Mouse (Mus musculus) liver, postnatal 0 days (tissue): ENCODE data around the gene Stk39. TPM values are rescaled to one million over a fixed set of nuclear protein-coding genes. Genes with fewer than 3 reads are reported as not detected.

ENCODE experiments used
- ATAC-seq: fragments of 200-750 bp; cut with Nextera tagmentation; 2 replicates; pipeline ENCODE4 v1.8.0; 2017; ENCODE audit warnings: mild to moderate bottlenecking, moderate library complexity
- DNase-seq: peaks from one replicate; pipeline ENCODE4 v3.0.0-alpha.2; 2016
- H3K27ac ChIP-seq: fragments of 300-500 bp; sonication (generic); 2 replicates; pipeline ENCODE4 v1.5.1; 2014; ENCODE audit warnings: antibody characterized with exemption, moderate library complexity, mild to moderate bottlenecking, low read depth
- H3K27me3 ChIP-seq: fragments of 300-500 bp; sonication (generic); 2 replicates; pipeline ENCODE4 v1.6.1; 2014; ENCODE audit warnings: low read length, control low read depth, mixed read lengths; ENCODE audit not compliant: insufficient read depth
- H3K36me3 ChIP-seq: fragments of 300-500 bp; sonication (generic); replicated peaks from 2 replicates; pipeline ENCODE4 v1.6.1; 2014; ENCODE audit warnings: mild to moderate bottlenecking, control low read depth, low read length, moderate library complexity, mixed read lengths; ENCODE audit not compliant: insufficient read depth
- H3K4me1 ChIP-seq: fragments of 300-500 bp; sonication (generic); 2 replicates; pipeline ENCODE4 v1.6.1; 2014; ENCODE audit warnings: antibody characterized with exemption, mild to moderate bottlenecking, control low read depth; ENCODE audit not compliant: insufficient read depth
- H3K4me2 ChIP-seq: fragments of 300-500 bp; sonication (generic); 2 replicates; pipeline ENCODE4 v1.6.1; 2014; ENCODE audit warnings: low read depth, mild to moderate bottlenecking, low read length, moderate library complexity, mixed read lengths
- H3K4me3 ChIP-seq: fragments of 300-500 bp; sonication (generic); 2 replicates; pipeline ENCODE4 v1.5.1; 2014; ENCODE audit warnings: low read depth, low read length
- H3K9ac ChIP-seq: fragments of 300-500 bp; sonication (generic); replicated peaks from 2 replicates; pipeline ENCODE4 v1.6.1; 2014; ENCODE audit warnings: mild to moderate bottlenecking, moderate library complexity
- H3K9me3 ChIP-seq: fragments of 300-500 bp; sonication (generic); 2 replicates; pipeline ENCODE4 v1.6.1; 2016; ENCODE audit warnings: mild to moderate bottlenecking, control low read depth, low read length, mixed read lengths
- CTCF ChIP-seq: sonication (generic); IDR thresholded peaks from 2 replicates; pipeline ENCODE4 v1.5.1; 2016; ENCODE audit warnings: antibody characterized with exemption, low read depth
- EP300 ChIP-seq: IDR thresholded peaks from 2 replicates; pipeline ENCODE4 v1.6.1; 2016; ENCODE audit warnings: antibody characterized with exemption, low read depth, mild to moderate bottlenecking
- WGBS: fragments of 180-500 bp; shearing (Covaris S2); extraction: QIAGEN DNeasy Blood & Tissue Kit; methylation state at CpG from one replicate; pipeline ENCODE4 v1.1.7; 2014; ENCODE audit not compliant: insufficient replicate concordance; 5-methylcytosine and 5-hydroxymethylcytosine counted together
- polyA plus RNA-seq: library from polyadenylated mRNA; unstranded; fragments of >200 nt; fragmentation: Nextera tagmentation; extraction: Ambion mirVana; gene quantifications from 2 replicates; pipeline ENCODE4 v1.2.1, GENCODE M21; 2015

The Stk39 gene
- polyA plus RNA-seq, 1 experiment from 2014 or later: 1.7 TPM

- H3K36me3 ChIP-seq: no peaks in the 10 kb centered on the region
- H3K27ac ChIP-seq: no peak overlapping the region
- H3K4me1 ChIP-seq: no peaks in the 10 kb centered on the region
- DNase-seq (no peak), ATAC-seq (no peak)
- no peak overlapping the region for H3K4me3 ChIP-seq
- no peaks in the 10 kb centered on the region for H3K27me3 ChIP-seq
- H3K9ac ChIP-seq: no peak overlapping the region
- H3K9me3 ChIP-seq: no peaks in the 10 kb centered on the region
- TF ChIP-seq EP300 (no peak), CTCF (no peak)
- H3K4me2 ChIP-seq: 0 out of 2 replicates have a peak overlapping the region, but pooled peaks have one; percentile 28
- WGBS: 23% methylated on average over 15 of the region's 15 CpGs
Observed at GRCm38 (mm10) chr2:68435494-68436255, 36.4 kb downstream of the Stk39 start.

GRCm38 (mm10) chr2:68434997-68435396, 37.1 kb downstream of the Stk39 start:
- Histone ChIP-seq H3K4me3 (no peak overlapping the region), H3K4me2 (no peak overlapping the region), H3K27ac (peak overlapping the region; percentile 23), H3K9ac (no peak overlapping the region), H3K27me3 (no peaks in the 10 kb centered on the region), H3K9me3 (no peaks in the 10 kb centered on the region), H3K4me1 (no peaks in the 10 kb centered on the region), H3K36me3 (no peaks in the 10 kb centered on the region)
- ATAC-seq (no peak), DNase-seq (no peak)
- TF ChIP-seq EP300 (no peak), CTCF (no peak)
- WGBS: 34% methylated on average over 4 of the region's 4 CpGs

- no peaks in the 10 kb centered on the region for H3K27me3 ChIP-seq
- DNase-seq (no peak), ATAC-seq (no peak)
- no peaks in the 10 kb centered on the region for H3K9me3 ChIP-seq
- H3K36me3 ChIP-seq: no peaks in the 10 kb centered on the region
- H3K4me3 ChIP-seq: no peak overlapping the region
- WGBS: 46% methylated on average over 5 of the region's 5 CpGs
- no peak for TF ChIP-seq CTCF
- no peak for TF ChIP-seq EP300
- peak overlapping the region; percentile 23 for H3K27ac ChIP-seq
- H3K4me2 ChIP-seq: no peak overlapping the region
- no peak overlapping the region for H3K9ac ChIP-seq
- no peaks in the 10 kb centered on the region for H3K4me1 ChIP-seq
Observed at GRCm38 (mm10) chr2:68434576-68434975, 37.5 kb downstream of the Stk39 start.

DNA sequence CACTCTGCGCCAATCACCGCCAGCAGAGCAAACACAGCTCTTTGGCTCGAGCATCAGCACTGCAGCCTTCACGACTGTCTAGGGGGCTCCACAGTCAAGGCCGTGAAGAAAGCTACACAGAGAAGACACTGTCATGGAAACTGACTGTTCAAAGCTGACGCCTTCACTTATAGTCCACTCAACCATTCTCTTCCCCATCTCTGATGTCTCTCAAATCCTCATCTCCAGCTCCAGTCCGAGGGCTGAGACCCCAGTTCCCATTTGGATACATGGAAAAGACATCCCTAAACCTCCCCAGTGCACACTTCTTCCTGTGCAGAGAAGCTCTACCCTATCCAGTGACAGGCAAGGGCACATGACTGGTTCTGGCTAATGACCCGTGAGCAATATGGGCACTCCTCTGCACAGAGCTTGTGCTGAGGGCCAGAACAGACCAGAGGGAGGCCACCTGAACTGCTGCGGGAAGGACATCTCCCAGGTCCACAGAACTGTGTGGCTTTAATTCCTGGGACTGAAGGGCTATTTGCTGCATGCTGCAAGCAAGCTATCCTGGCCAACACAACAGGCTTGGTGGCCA, 38.2 kb downstream of the Stk39 start:
- Histone ChIP-seq H3K4me3 (no peak overlapping the region), H3K27ac (no peak overlapping the region), H3K4me1 (no peaks in the 10 kb centered on the region), H3K36me3 (no peaks in the 10 kb centered on the region), H3K9ac (no peak overlapping the region), H3K27me3 (no peaks in the 10 kb centered on the region), H3K4me2 (no peak overlapping the region), H3K9me3 (no peaks in the 10 kb centered on the region)
- 69% methylated on average over 9 of the region's 9 CpGs for WGBS
- TF ChIP-seq EP300 (no peak), CTCF (no peak)
- ATAC-seq (no peak), DNase-seq (no peak)

- no peaks in the 10 kb centered on the region for H3K9me3 ChIP-seq
- ATAC-seq: no peak
- no peak overlapping the region for H3K27ac ChIP-seq
- H3K4me1 ChIP-seq: no peaks in the 10 kb centered on the region
- 55% methylated on average over 4 of the region's 4 CpGs for WGBS
- H3K4me2 ChIP-seq: no peak overlapping the region
- no peak overlapping the region for H3K9ac ChIP-seq
- no peak for DNase-seq
- TF ChIP-seq CTCF: no peak
- TF ChIP-seq EP300: no peak
- no peaks in the 10 kb centered on the region for H3K36me3 ChIP-seq
- H3K4me3 ChIP-seq: no peak overlapping the region
- H3K27me3 ChIP-seq: no peaks in the 10 kb centered on the region
Observed at GRCm38 (mm10) chr2:68432834-68433233, 39.2 kb downstream of the Stk39 start.

DNA sequence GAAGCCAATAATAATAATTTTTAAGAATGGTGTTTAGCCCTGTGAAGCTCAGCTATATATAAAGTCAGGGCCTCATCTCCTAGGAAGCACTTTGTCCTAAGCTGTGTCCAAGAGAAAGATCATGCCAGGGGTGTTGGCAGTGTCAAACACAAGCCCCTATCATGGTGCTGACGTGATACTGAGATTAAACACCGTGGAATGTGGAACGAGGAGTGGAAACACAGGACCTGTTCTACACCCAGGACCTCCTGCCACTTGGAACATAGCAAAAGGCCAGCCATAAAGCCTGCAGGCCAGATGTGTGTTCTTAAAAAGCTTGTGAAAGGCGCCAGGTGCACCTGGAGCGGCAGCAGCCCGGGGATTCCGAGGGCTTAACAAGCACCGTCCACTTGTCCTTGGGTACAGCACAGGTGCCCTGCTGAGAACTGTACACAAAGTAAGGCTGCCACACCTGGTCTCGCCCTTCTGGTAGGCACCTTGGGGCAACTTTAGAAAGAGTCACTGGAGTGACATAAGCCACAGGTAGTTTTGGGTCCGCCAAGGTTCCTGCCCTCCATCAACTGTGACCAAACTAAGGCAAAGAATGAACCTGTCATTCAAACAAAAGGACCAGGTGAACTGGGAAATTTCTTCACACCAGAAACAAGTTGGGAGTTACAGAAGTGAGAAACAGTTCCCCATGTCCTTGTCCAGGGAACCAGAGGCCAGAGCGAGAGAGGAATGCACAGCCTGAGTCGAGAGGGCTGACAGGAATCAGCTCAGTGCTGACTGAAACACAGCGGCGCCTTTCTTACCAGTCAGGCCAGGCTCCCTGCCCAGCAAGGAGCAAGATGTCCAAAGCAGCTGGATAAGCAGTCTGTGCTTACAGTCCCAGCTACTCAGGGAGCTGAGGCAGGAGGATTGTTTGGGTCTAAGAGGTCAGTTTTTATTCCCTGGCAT, 40.8 kb downstream of the Stk39 start:
- no peak overlapping the region for H3K27ac ChIP-seq
- no peaks in the 10 kb centered on the region for H3K27me3 ChIP-seq
- 77% methylated on average over 14 of the region's 14 CpGs for WGBS
- TF ChIP-seq CTCF: no peak
- TF ChIP-seq EP300: no peak
- no peaks in the 10 kb centered on the region for H3K9me3 ChIP-seq
- H3K4me2 ChIP-seq: no peak overlapping the region
- no peak overlapping the region for H3K4me3 ChIP-seq
- no peak for ATAC-seq
- H3K9ac ChIP-seq: no peak overlapping the region
- no peaks in the 10 kb centered on the region for H3K4me1 ChIP-seq
- H3K36me3 ChIP-seq: no peaks in the 10 kb centered on the region
- no peak for DNase-seq
